Mouse (Mus musculus) CH12.LX (cell line): ENCODE results near the gene Lrrc41. TPM values are rescaled to one million over a fixed set of nuclear protein-coding genes. Genes with fewer than 3 reads are reported as not detected.

Experiments used
- DNase-seq: peaks from one replicate; pipeline ENCODE4 v3.0.0-alpha.2; 2013; ENCODE audit errors: extremely low read depth
- H3K27ac ChIP-seq: 2 replicates; pipeline ENCODE4 v1.5.1; 2012; ENCODE audit warnings: low read depth, mild to moderate bottlenecking, control low read depth, moderate library complexity; ENCODE audit not compliant: insufficient read depth
- H3K27me3 ChIP-seq: replicated peaks from 2 replicates; pipeline ENCODE3; 2012; ENCODE audit warnings: inconsistent platforms
- H3K36me3 ChIP-seq, 2 experiments: replicated peaks in 1 of 2; 2 replicates each; pipeline versions ENCODE3 to v1.6.1; 2012; ENCODE audit warnings: inconsistent platforms in 1 of 2, low read length in 1 of 2, mild to moderate bottlenecking in 1 of 2, mixed read lengths in 1 of 2, moderate library complexity in 1 of 2; ENCODE audit not compliant: control insufficient read depth in 1 of 2, insufficient read depth in 1 of 2
- H3K4me1 ChIP-seq, 2 experiments: 2 replicates each; pipeline ENCODE4 v1.6.1; 2012; ENCODE audit warnings: inconsistent platforms in 1 of 2, moderate library complexity in 1 of 2; ENCODE audit not compliant: insufficient read depth in 2 of 2, control insufficient read depth in 1 of 2
- H3K4me2 ChIP-seq: 2 replicates; pipeline ENCODE4 v1.6.1; 2012; ENCODE audit warnings: low read depth, mild to moderate bottlenecking, control low read depth; ENCODE audit not compliant: poor library complexity, insufficient read depth, severe bottlenecking
- H3K4me3 ChIP-seq, 3 experiments: fragments of 150-350 bp in 1 of 3; sonication (generic) in 1 of 3; replicated peaks in 1 of 3; 2 replicates each; pipeline versions ENCODE3 to v1.5.1; 2011 to 2012; ENCODE audit warnings: low read depth in 2 of 3, low read length in 2 of 3, mild to moderate bottlenecking in 2 of 3, moderate library complexity in 2 of 3, control low read depth in 1 of 3, improper control_type of control experiment in 1 of 3, inconsistent platforms in 1 of 3, mixed read lengths in 1 of 3; ENCODE audit not compliant: poor library complexity in 1 of 3
- H3K79me2 ChIP-seq: replicated peaks from 2 replicates; pipeline ENCODE4 v1.6.1; 2012; ENCODE audit warnings: mild to moderate bottlenecking, moderate library complexity; ENCODE audit not compliant: control insufficient read depth, poor library complexity, insufficient read depth, severe bottlenecking; ENCODE audit errors: extremely low read depth
- H3K9ac ChIP-seq: 2 replicates; pipeline ENCODE4 v1.6.1; 2012; ENCODE audit warnings: low read depth, mild to moderate bottlenecking, control low read depth, moderate library complexity; ENCODE audit not compliant: insufficient read depth
- H3K9me3 ChIP-seq: replicated peaks from 2 replicates; pipeline ENCODE3; 2012; ENCODE audit warnings: low read length, inconsistent platforms, mixed read lengths
- CHD1 ChIP-seq: IDR thresholded peaks from 2 replicates; pipeline ENCODE4 v1.6.1; 2012; ENCODE audit warnings: low read depth, low read length, improper control_type of control experiment, inconsistent platforms
- CHD2 ChIP-seq: IDR thresholded peaks from 2 replicates; pipeline ENCODE4 v1.6.1; 2011; ENCODE audit warnings: low read length, improper control_type of control experiment
- CTCF ChIP-seq, 2 experiments: IDR thresholded peaks in 1 of 2; conservative IDR thresholded peaks in 1 of 2; 2 replicates each; pipeline ENCODE4 v1.5.1; 2011 to 2012; ENCODE audit warnings: low read depth in 2 of 2, low read length in 2 of 2, improper control_type of control experiment in 1 of 2, inconsistent platforms in 1 of 2, mild to moderate bottlenecking in 1 of 2, moderate library complexity in 1 of 2
- E2F4 ChIP-seq: IDR thresholded peaks from 2 replicates; pipeline ENCODE4 v1.6.1; 2011; ENCODE audit warnings: low read depth, low read length, improper control_type of control experiment; ENCODE audit not compliant: insufficient replicate concordance
- EP300 ChIP-seq: IDR thresholded peaks from 2 replicates; pipeline ENCODE4 v1.6.1; 2011; ENCODE audit warnings: low read length, improper control_type of control experiment
- ETS1 ChIP-seq: conservative IDR thresholded peaks from 2 replicates; pipeline ENCODE4 v1.6.1; 2012; ENCODE audit warnings: low read depth, mild to moderate bottlenecking, inconsistent platforms, low read length, improper control_type of control experiment, moderate library complexity
- GABPA ChIP-seq: IDR thresholded peaks from 2 replicates; pipeline ENCODE4 v1.6.1; 2012; ENCODE audit warnings: low read depth, low read length, improper control_type of control experiment, inconsistent platforms; ENCODE audit not compliant: insufficient replicate concordance
- JUN ChIP-seq: IDR thresholded peaks from 2 replicates; pipeline ENCODE4 v1.6.1; 2011; ENCODE audit warnings: low read depth, mild to moderate bottlenecking, low read length, improper control_type of control experiment, moderate library complexity; ENCODE audit not compliant: insufficient read depth
- JUND ChIP-seq: conservative IDR thresholded peaks from 2 replicates; pipeline ENCODE4 v1.6.1; 2011; ENCODE audit warnings: low read depth, low read length, improper control_type of control experiment
- MAZ ChIP-seq: IDR thresholded peaks from 2 replicates; pipeline ENCODE4 v1.6.1; 2012; ENCODE audit warnings: low read depth, mild to moderate bottlenecking, inconsistent platforms, low read length, improper control_type of control experiment, moderate library complexity
- MEF2A ChIP-seq: IDR thresholded peaks from 2 replicates; pipeline ENCODE4 v1.6.1; 2014; ENCODE audit warnings: low read depth, mild to moderate bottlenecking, inconsistent platforms, low read length, improper control_type of control experiment, borderline replicate concordance
- NRF1 ChIP-seq: IDR thresholded peaks from 2 replicates; pipeline ENCODE4 v1.6.1; 2014; ENCODE audit warnings: low read depth, mild to moderate bottlenecking, inconsistent platforms, low read length, improper control_type of control experiment, moderate library complexity
- POLR2AphosphoS2 ChIP-seq: IDR thresholded peaks from 2 replicates; pipeline ENCODE4 v1.6.1; 2011; ENCODE audit warnings: low read depth, low read length, improper control_type of control experiment
- RAD21 ChIP-seq: IDR thresholded peaks from 2 replicates; pipeline ENCODE4 v1.6.1; 2011; ENCODE audit warnings: low read depth, mild to moderate bottlenecking, low read length, improper control_type of control experiment, moderate library complexity
- SMC3 ChIP-seq: IDR thresholded peaks from 2 replicates; pipeline ENCODE4 v1.6.1; 2011; ENCODE audit warnings: low read depth, low read length, improper control_type of control experiment
- TBP ChIP-seq: conservative IDR thresholded peaks from 2 replicates; pipeline ENCODE4 v1.6.1; 2011; ENCODE audit warnings: low read depth, low read length, improper control_type of control experiment
- TCF12 ChIP-seq: IDR thresholded peaks from 2 replicates; pipeline ENCODE4 v1.6.1; 2014; ENCODE audit warnings: low read depth, mild to moderate bottlenecking, inconsistent platforms, low read length, improper control_type of control experiment
- UBTF ChIP-seq: IDR thresholded peaks from 2 replicates; pipeline ENCODE4 v1.6.1; 2012; ENCODE audit warnings: low read depth, mild to moderate bottlenecking, inconsistent platforms, low read length, improper control_type of control experiment, moderate library complexity
- USF2 ChIP-seq: conservative IDR thresholded peaks from 2 replicates; pipeline ENCODE4 v1.6.1; 2011; ENCODE audit warnings: low read depth, low read length, improper control_type of control experiment
- ZC3H11A ChIP-seq: IDR thresholded peaks from 2 replicates; pipeline ENCODE4 v1.6.1; 2012; ENCODE audit warnings: low read depth, mild to moderate bottlenecking, inconsistent platforms, low read length, improper control_type of control experiment
- ZMIZ1 ChIP-seq: IDR thresholded peaks from 2 replicates; pipeline ENCODE4 v1.6.1; 2012; ENCODE audit warnings: low read depth, mild to moderate bottlenecking, inconsistent platforms, low read length, improper control_type of control experiment
- dilution Hi-C: fragments of 300-500 bp; cut with MboI; formaldehyde crosslinking; loops from 2 replicates; pipeline ENCODE4 v1.14.3; 2020; ENCODE audit warnings: low sequenced_read_pairs; ENCODE audit not compliant: extremely low pct_unique_long_range_greater_than_20kb, extremely low pct_ligation_motif_present
- in situ Hi-C: fragments of 300-500 bp; cut with MboI; formaldehyde crosslinking; loops from 3 replicates; pipeline ENCODE4 v1.14.3; 2019; ENCODE audit warnings: low sequenced_read_pairs, low pct_ligation_motif_present, low pct_unique_long_range_greater_than_20kb, mixed read lengths
- polyA plus RNA-seq: library from polyadenylated mRNA; unstranded; fragments of >175 nt; gene quantifications from 2 replicates; pipeline ENCODE4 v1.2.1, GENCODE M21; 2012; ENCODE audit warnings: low read depth; ENCODE audit not compliant: insufficient read length
- total RNA-seq, 2 experiments: library from RNA; depleted of rRNA; stranded (reverse); fragments of 300-350 nt in 1 of 2; fragments of >200 nt in 1 of 2; gene quantifications; 2 replicates each; pipeline ENCODE4 v1.2.3; 2012 to 2014

Lrrc41 gene
- total and polyA plus RNA-seq, 3 experiments, result 48.8 to 60.8 (median 51.8) TPM

DNA sequence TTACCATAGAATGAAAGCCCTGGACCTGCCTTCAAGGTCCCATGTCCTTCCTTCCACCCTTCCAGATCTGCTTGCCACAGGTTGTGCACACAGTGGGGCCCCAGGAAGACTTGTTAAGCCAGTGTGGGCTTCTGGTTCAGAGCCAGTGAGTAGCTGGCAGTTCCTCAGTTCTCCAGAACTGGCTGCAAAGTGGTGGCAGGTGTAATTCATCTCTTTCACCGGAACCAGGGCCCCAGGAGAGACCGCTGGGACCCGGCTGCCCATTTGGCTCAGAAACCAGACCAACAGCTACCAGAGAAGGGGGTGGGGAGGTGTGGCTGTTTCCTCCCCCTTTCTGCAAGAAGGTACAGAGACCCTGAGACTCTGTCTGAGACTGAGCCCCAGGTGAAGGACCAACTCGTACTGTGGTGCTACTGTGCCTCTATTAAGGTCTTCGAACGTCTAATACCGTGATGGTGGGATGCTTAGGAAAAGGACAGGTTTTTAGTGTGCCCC, 68.3 kb downstream of the Lrrc41 start:
- Histone ChIP-seq H3K27me3 (peaks cover 3% of the 10 kb centered on the region), H3K4me2 (no peak overlapping the region), H3K27ac (no peak overlapping the region), H3K79me2 (no peaks in the 10 kb centered on the region), H3K4me3 (no peak overlapping the region), H3K9me3 (peaks cover 5% of the 10 kb centered on the region), H3K9ac (no peak overlapping the region), H3K4me1 (peaks cover 0 to 17% of the 10 kb centered on the region in 2 experiments; a peak in 2 of 4 replicates), H3K36me3 (no peaks in the 10 kb centered on the region)
- dilution Hi-C loops, result no loop called here
- DNase-seq, result no peak
- no peak for TF ChIP-seq JUN
- no peak for TF ChIP-seq EP300
- TF ChIP-seq MAZ, result no peak
- TF ChIP-seq ETS1, result no peak
- TF ChIP-seq POLR2AphosphoS2, result no peak
- no peak for TF ChIP-seq RAD21
- TF ChIP-seq CTCF (conservative IDR thresholded peaks at IDR 0.05 in 1 of 2, IDR thresholded peaks at IDR 0.05 in 1 of 2; ENCODE audit: low read depth in 2 of 2, low read length in 2 of 2), result no peak
- in situ Hi-C loops, result no loop called here

DNA sequence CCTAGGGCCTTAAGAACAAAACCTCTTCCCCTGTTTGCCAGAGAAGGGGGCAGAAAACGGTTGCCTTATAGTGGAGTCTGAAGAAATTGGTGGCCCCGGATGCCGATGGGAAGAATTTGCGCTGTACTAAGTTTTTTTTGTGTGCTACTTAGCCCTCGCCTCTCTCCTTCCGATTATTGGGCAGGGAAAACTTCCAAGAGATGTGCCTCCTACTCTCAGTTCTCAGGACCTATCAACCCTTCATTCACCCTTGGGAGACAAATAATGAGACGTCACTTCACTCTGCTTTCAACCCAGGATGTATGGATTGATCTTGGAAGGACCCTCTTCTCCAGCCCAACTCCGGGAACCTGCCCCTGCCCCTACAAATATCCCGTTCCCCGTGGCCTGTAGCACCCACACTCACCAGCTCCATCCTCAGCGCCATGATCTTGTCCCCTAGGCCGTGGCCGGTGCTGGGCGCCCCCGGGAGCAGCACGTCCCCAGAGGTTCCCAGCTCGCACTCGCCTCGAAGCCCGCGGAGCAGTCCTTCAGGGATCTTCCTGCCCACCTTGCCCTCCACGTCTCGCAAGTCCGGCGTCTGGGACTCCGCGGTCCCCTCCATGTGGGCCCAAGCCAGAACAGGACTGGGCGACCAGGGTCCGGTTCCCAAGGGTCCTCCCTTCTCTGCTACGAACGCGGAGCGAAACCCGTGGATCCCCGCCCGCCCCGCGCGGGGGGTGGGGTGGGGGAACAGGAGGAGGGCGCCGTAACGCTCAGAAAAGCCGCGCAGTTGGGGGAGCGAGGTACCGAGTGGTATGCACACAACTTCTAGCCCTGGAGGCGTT, 69.0 kb downstream of the Lrrc41 start:
- dilution Hi-C loops (no loop called here), in situ Hi-C loops (no loop called here)
- Histone ChIP-seq H3K9ac (no peak overlapping the region), H3K4me2 (no peak overlapping the region), H3K27me3 (peaks cover 3% of the 10 kb centered on the region), H3K9me3 (peaks cover 5% of the 10 kb centered on the region), H3K79me2 (no peaks in the 10 kb centered on the region), H3K4me3 (no peak overlapping the region), H3K27ac (no peak overlapping the region), H3K36me3 (no peaks in the 10 kb centered on the region), H3K4me1 (peaks cover 0 to 15% of the 10 kb centered on the region in 2 experiments; a peak in 2 of 4 replicates)
- no peak for DNase-seq
- no peak for TF ChIP-seq RAD21
- no peak for TF ChIP-seq UBTF
- no peak for TF ChIP-seq SMC3
- TF ChIP-seq E2F4, result no peak
- TF ChIP-seq USF2, result no peak
- no peak for TF ChIP-seq ZMIZ1
- no peak for TF ChIP-seq JUND
- TF ChIP-seq GABPA, result no peak
- no peak for TF ChIP-seq CHD1
- no peak for TF ChIP-seq NRF1
- no peak for TF ChIP-seq MEF2A
- TF ChIP-seq CHD2, result no peak
- no peak for TF ChIP-seq ETS1
- no peak for TF ChIP-seq ZC3H11A
- no peak for TF ChIP-seq TBP
- no peak for TF ChIP-seq TCF12

Other genes starting within 250 kb of the Lrrc41 start
- 9.2 and 9.3 TPM in 2 replicates for gene Mob3c, start 247.2 kb upstream of the Lrrc41 start, total RNA-seq (2012; rRNA removed)
- gene Mob3c, start 247.2 kb upstream of the Lrrc41 start, total RNA-seq (2014; rRNA removed), result 7.4 and 7.8 TPM in 2 replicates
- 5.9 and 9.2 TPM in 2 replicates for gene Mob3c, start 247.2 kb upstream of the Lrrc41 start, polyA plus RNA-seq
- 34.7 and 39.0 TPM in 2 replicates for gene Mknk1, start 236.1 kb upstream of the Lrrc41 start, total RNA-seq (2012; rRNA removed)
- gene Mknk1, start 236.1 kb upstream of the Lrrc41 start, total RNA-seq (2014; rRNA removed), result 15.7 and 17.8 TPM in 2 replicates
- gene Mknk1, start 236.1 kb upstream of the Lrrc41 start, polyA plus RNA-seq, result 31.5 and 38.5 TPM in 2 replicates
- gene Kncn, start 190.9 kb upstream of the Lrrc41 start, total RNA-seq (2012; rRNA removed), result not detected in 2 replicates
- gene Kncn, start 190.9 kb upstream of the Lrrc41 start, total RNA-seq (2014; rRNA removed), result not detected in 2 replicates
- gene Kncn, start 190.9 kb upstream of the Lrrc41 start, polyA plus RNA-seq, result not detected in 2 replicates
- not detected in 2 replicates for gene 6430628N08Rik, start 184.6 kb upstream of the Lrrc41 start, total RNA-seq (2012; rRNA removed)
- gene 6430628N08Rik, start 184.6 kb upstream of the Lrrc41 start, total RNA-seq (2014; rRNA removed), result not detected in 2 replicates
- gene 6430628N08Rik, start 184.6 kb upstream of the Lrrc41 start, polyA plus RNA-seq, result not detected in 2 replicates
- not detected in 2 replicates for gene Dmbx1, start 135.3 kb upstream of the Lrrc41 start, total RNA-seq (2012; rRNA removed)
- not detected in 2 replicates for gene Dmbx1, start 135.3 kb upstream of the Lrrc41 start, total RNA-seq (2014; rRNA removed)
- gene Dmbx1, start 135.3 kb upstream of the Lrrc41 start, polyA plus RNA-seq, result not detected in 2 replicates
- gene Faah, start 57.3 kb upstream of the Lrrc41 start, total RNA-seq (2012; rRNA removed), result 9.9 and 15.1 TPM in 2 replicates
- 3.4 and 3.5 TPM in 2 replicates for gene Faah, start 57.3 kb upstream of the Lrrc41 start, total RNA-seq (2014; rRNA removed)
- 12.1 and 13.3 TPM in 2 replicates for gene Faah, start 57.3 kb upstream of the Lrrc41 start, polyA plus RNA-seq
- 19.9 and 20.5 TPM in 2 replicates for gene Nsun4, start 21.4 kb upstream of the Lrrc41 start, total RNA-seq (2012; rRNA removed)
- gene Nsun4, start 21.4 kb upstream of the Lrrc41 start, total RNA-seq (2014; rRNA removed), result 32.0 and 32.8 TPM in 2 replicates
- gene Nsun4, start 21.4 kb upstream of the Lrrc41 start, polyA plus RNA-seq, result 18.6 and 20.5 TPM in 2 replicates
- gene Uqcrh, start 198 bp upstream of the Lrrc41 start, total RNA-seq (2012; rRNA removed), result 293 and 362 TPM in 2 replicates
- gene Uqcrh, start 198 bp upstream of the Lrrc41 start, total RNA-seq (2014; rRNA removed), result 601 and 717 TPM in 2 replicates
- gene Uqcrh, start 198 bp upstream of the Lrrc41 start, polyA plus RNA-seq, result 264 and 297 TPM in 2 replicates
- gene Rad54l, start 48.4 kb downstream of the Lrrc41 start, total RNA-seq (2012; rRNA removed), result 28.8 and 34.5 TPM in 2 replicates
- 21.6 and 22.8 TPM in 2 replicates for gene Rad54l, start 48.4 kb downstream of the Lrrc41 start, total RNA-seq (2014; rRNA removed)
- gene Rad54l, start 48.4 kb downstream of the Lrrc41 start, polyA plus RNA-seq, result 48.5 and 53.3 TPM in 2 replicates
- 33.0 and 52.2 TPM in 2 replicates for gene Pomgnt1, start 48.6 kb downstream of the Lrrc41 start, total RNA-seq (2012; rRNA removed)
- 39.9 and 40.7 TPM in 2 replicates for gene Pomgnt1, start 48.6 kb downstream of the Lrrc41 start, total RNA-seq (2014; rRNA removed)
- 40.2 and 42.8 TPM in 2 replicates for gene Pomgnt1, start 48.6 kb downstream of the Lrrc41 start, polyA plus RNA-seq
- 0.21 TPM in 1 of 2 replicates, not detected in the other for gene Lurap1, start 76.1 kb downstream of the Lrrc41 start, total RNA-seq (2012; rRNA removed)
- not detected in 2 replicates for gene Lurap1, start 76.1 kb downstream of the Lrrc41 start, total RNA-seq (2014; rRNA removed)
- gene Lurap1, start 76.1 kb downstream of the Lrrc41 start, polyA plus RNA-seq, result 0.10 and 0.14 TPM in 2 replicates
- 0.08 and 0.13 TPM in 2 replicates for gene Tspan1, start 92.3 kb downstream of the Lrrc41 start, total RNA-seq (2012; rRNA removed)
- not detected in 2 replicates for gene Tspan1, start 92.3 kb downstream of the Lrrc41 start, total RNA-seq (2014; rRNA removed)
- 0.12 TPM in 1 of 2 replicates, not detected in the other for gene Tspan1, start 92.3 kb downstream of the Lrrc41 start, polyA plus RNA-seq
- gene 1700042G07Rik, start 98.1 kb downstream of the Lrrc41 start, total RNA-seq (2012; rRNA removed), result not detected in 2 replicates
- gene 1700042G07Rik, start 98.1 kb downstream of the Lrrc41 start, total RNA-seq (2014; rRNA removed), result not detected in 2 replicates
- gene 1700042G07Rik, start 98.1 kb downstream of the Lrrc41 start, polyA plus RNA-seq, result not detected in 2 replicates
- not detected in 2 replicates for gene Gm49337, start 98.1 kb downstream of the Lrrc41 start, total RNA-seq (2012; rRNA removed)
- gene Gm49337, start 98.1 kb downstream of the Lrrc41 start, total RNA-seq (2014; rRNA removed), result not detected in 2 replicates
- gene Gm49337, start 98.1 kb downstream of the Lrrc41 start, polyA plus RNA-seq, result not detected in 2 replicates
- gene Pik3r3, start 146.3 kb downstream of the Lrrc41 start, total RNA-seq (2012; rRNA removed), result 0.42 and 0.97 TPM in 2 replicates
- 1.9 TPM in 2 replicates for gene Pik3r3, start 146.3 kb downstream of the Lrrc41 start, total RNA-seq (2014; rRNA removed)
- gene Pik3r3, start 146.3 kb downstream of the Lrrc41 start, polyA plus RNA-seq, result 1.8 and 2.2 TPM in 2 replicates